Mouse (Mus musculus): ENCODE data around the gene Dgki. TPM values are rescaled to one million over a fixed set of nuclear protein-coding genes. Genes with fewer than 3 reads are reported as not detected.

Gene Dgki
- polyA plus RNA-seq, 2 experiments: 0.02 TPM; not detected in 1

DNA sequence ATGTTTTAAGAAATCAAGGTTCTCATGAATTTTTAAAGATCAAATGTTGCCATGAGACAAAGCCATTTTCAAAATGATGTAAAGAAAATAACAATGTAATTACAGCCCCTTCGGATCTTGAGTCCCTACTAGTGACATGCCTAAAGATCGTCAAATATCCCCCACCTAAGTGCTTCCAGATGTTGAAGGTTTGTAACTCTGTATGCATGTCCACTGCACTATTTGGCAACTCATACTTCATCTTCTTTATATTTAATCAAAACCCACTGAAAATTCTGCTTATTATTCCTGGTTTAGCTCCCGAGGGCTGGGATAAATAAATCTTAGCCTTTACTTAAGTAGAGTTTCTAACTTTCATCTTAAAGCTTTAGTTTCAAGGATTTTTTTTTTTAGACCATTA is 458.3 kb downstream of the Dgki start:
- Histone ChIP-seq H3K4me2 (ENCODE audit: low read depth) (no peak overlapping the region), H3K36me3 (replicated peaks; ENCODE audit: control insufficient read depth, insufficient read depth, low read depth) (no peaks in the 10 kb centered on the region), H3K4me3 (ENCODE audit: insufficient read depth in 1 of 2, low read depth in 2 of 2, low read length in 2 of 2) (no peak overlapping the region), H3K9me3 (ENCODE audit: control insufficient read depth, low read length) (no peaks in the 10 kb centered on the region), H3K4me1 (replicated peaks; ENCODE audit: control insufficient read depth in 2 of 2, insufficient read depth in 2 of 2, low read length in 1 of 2) (no peaks in the 10 kb centered on the region), H3K9ac (replicated peaks) (no peak overlapping the region), H3K27me3 (ENCODE audit: control insufficient read depth, insufficient read depth, low read length) (no peaks in the 10 kb centered on the region), H3K27ac (no peak overlapping the region)
- 52% methylated on average over 3 of the region's 3 CpGs for WGBS (ENCODE audit: insufficient replicate concordance)
- DNase-seq (ENCODE audit: low read depth in 3 of 3, low spot score in 3 of 3) (no peak), ATAC-seq (ENCODE audit: insufficient read depth) (no peak)
- TF ChIP-seq CTCF (IDR thresholded peaks at IDR 0.05; ENCODE audit: low read depth): no peak
- TF ChIP-seq EP300 (IDR thresholded peaks at IDR 0.05; ENCODE audit: low read depth): no peak

DNA sequence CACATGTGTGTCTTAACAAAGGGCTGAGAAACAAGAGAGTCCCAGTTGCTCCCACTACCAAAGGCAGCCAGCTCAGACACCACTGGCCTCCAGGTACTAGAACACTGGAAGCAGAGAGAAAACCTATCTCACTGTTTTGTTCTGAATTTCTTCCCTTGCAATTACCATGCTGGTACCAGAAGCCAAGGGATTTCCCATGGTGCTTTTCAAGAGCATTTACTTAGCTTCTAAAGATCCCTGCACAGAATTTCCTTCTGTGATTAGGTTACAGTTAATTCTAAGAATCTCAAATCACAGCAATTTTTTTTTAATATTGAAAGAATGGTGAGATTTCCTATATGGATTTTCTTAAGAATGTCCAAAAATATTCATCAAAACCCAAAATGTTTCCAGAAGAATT is 458.8 kb downstream of the Dgki start:
- ATAC-seq (ENCODE audit: insufficient read depth) (no peak), DNase-seq (ENCODE audit: low read depth in 3 of 3, low spot score in 3 of 3) (no peak)
- Histone ChIP-seq H3K4me3 (ENCODE audit: insufficient read depth in 1 of 2, low read depth in 2 of 2, low read length in 2 of 2) (no peak overlapping the region), H3K9ac (replicated peaks) (no peak overlapping the region), H3K9me3 (ENCODE audit: control insufficient read depth, low read length) (no peaks in the 10 kb centered on the region), H3K4me1 (replicated peaks; ENCODE audit: control insufficient read depth in 2 of 2, insufficient read depth in 2 of 2, low read length in 1 of 2) (no peaks in the 10 kb centered on the region), H3K27ac (no peak overlapping the region), H3K36me3 (replicated peaks; ENCODE audit: control insufficient read depth, insufficient read depth, low read depth) (no peaks in the 10 kb centered on the region), H3K4me2 (ENCODE audit: low read depth) (no peak overlapping the region), H3K27me3 (ENCODE audit: control insufficient read depth, insufficient read depth, low read length) (no peaks in the 10 kb centered on the region)
- no peak for TF ChIP-seq CTCF (IDR thresholded peaks at IDR 0.05; ENCODE audit: low read depth)
- no peak for TF ChIP-seq EP300 (IDR thresholded peaks at IDR 0.05; ENCODE audit: low read depth)

DNA sequence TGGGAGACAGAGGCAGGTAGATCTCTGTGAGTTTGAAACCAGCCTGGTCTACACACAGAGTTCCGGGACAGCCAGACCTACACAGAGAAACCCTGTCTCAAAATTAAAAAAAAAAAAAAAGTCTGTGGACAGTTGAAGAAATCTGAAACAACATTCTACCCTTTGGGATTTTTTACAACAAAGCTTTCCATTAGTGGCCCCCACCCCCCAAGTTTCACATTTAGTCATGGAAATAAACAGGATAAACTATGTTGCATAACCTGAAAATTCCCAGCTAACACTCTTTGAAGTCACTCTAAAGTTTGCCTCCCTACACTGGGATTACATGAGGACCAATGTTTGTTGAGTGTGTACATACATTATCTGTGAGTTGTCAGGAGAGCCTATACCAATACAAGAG is 461.2 kb downstream of the Dgki start:
- Histone ChIP-seq H3K4me1 (replicated peaks; ENCODE audit: control insufficient read depth in 2 of 2, insufficient read depth in 2 of 2, low read length in 1 of 2) (no peaks in the 10 kb centered on the region), H3K4me2 (ENCODE audit: low read depth) (no peak overlapping the region), H3K4me3 (ENCODE audit: insufficient read depth in 1 of 2, low read depth in 2 of 2, low read length in 2 of 2) (no peak overlapping the region), H3K27me3 (ENCODE audit: control insufficient read depth, insufficient read depth, low read length) (no peaks in the 10 kb centered on the region), H3K36me3 (replicated peaks; ENCODE audit: control insufficient read depth, insufficient read depth, low read depth) (no peaks in the 10 kb centered on the region), H3K27ac (no peak overlapping the region), H3K9ac (replicated peaks) (no peak overlapping the region), H3K9me3 (ENCODE audit: control insufficient read depth, low read length) (no peaks in the 10 kb centered on the region)
- 65% methylated on average over 1 of the region's 1 CpGs for WGBS (ENCODE audit: insufficient replicate concordance)
- DNase-seq (ENCODE audit: low read depth in 3 of 3, low spot score in 3 of 3) (no peak), ATAC-seq (ENCODE audit: insufficient read depth) (no peak)
- TF ChIP-seq EP300 (IDR thresholded peaks at IDR 0.05; ENCODE audit: low read depth): no peak
- no peak for TF ChIP-seq CTCF (IDR thresholded peaks at IDR 0.05; ENCODE audit: low read depth)

DNA sequence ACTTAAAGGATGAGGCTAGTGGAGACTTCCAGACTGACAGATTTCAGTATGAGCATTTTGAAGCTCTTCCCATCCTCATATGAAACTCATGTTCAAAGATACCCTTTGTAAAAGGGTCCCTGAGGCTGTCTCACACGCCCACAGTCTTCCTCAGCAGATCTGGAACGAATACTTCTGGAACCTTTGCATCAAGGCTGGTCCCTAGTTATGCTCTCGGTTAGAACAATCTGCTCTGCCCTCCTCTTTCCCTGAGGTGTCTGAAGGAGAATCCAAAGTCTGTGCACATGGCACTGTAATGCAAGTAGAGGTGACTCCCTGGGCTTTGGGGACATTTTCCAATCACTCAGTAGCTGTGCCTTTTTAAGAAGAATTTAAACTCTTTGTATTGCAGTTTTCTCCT is 464.6 kb downstream of the Dgki start:
- DNase-seq (ENCODE audit: low read depth in 3 of 3, low spot score in 3 of 3) (no peak), ATAC-seq (ENCODE audit: insufficient read depth) (no peak)
- no peak overlapping the region for H3K27ac ChIP-seq
- H3K9ac ChIP-seq (replicated peaks): no peak overlapping the region
- H3K27me3 ChIP-seq (ENCODE audit: control insufficient read depth, insufficient read depth, low read length): no peaks in the 10 kb centered on the region
- no peaks in the 10 kb centered on the region for H3K4me1 ChIP-seq (replicated peaks; ENCODE audit: control insufficient read depth in 2 of 2, insufficient read depth in 2 of 2, low read length in 1 of 2)
- no peak for TF ChIP-seq EP300 (IDR thresholded peaks at IDR 0.05; ENCODE audit: low read depth)
- TF ChIP-seq CTCF (IDR thresholded peaks at IDR 0.05; ENCODE audit: low read depth): no peak
- no peaks in the 10 kb centered on the region for H3K9me3 ChIP-seq (ENCODE audit: control insufficient read depth, low read length)
- WGBS (ENCODE audit: insufficient replicate concordance): 39% methylated on average over 3 of the region's 3 CpGs
- H3K4me2 ChIP-seq (ENCODE audit: low read depth): no peak overlapping the region
- no peak overlapping the region for H3K4me3 ChIP-seq (ENCODE audit: insufficient read depth in 1 of 2, low read depth in 2 of 2, low read length in 2 of 2)
- H3K36me3 ChIP-seq (replicated peaks; ENCODE audit: control insufficient read depth, insufficient read depth, low read depth): no peaks in the 10 kb centered on the region

DNA sequence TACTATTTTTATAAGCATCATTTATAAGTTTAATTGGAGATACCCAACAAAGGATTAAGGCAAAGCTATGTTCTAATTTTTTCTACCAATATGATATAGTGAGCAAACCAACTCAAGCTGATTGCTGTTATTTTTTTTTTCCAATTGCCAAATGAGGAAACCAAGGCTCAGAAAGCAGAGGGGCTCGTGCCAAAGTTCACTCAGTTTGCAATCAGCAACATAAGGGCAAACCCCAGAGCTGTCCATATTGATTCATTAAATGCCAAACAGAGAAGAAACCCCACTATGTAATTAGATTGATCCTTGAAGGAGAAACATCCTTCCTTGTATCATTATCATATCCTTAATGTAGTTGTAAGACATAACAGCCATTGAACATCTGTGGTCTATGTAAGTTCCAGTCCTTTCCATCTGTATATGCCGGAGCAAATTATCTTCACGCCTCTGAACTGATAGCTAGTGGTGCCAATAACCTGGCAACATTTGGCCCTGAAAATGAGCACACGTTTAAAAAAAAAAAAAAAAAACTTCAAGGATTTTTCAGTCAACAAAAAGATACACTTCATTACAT is 465.2 kb downstream of the Dgki start:
- no peaks in the 10 kb centered on the region for H3K4me1 ChIP-seq (replicated peaks; ENCODE audit: control insufficient read depth in 2 of 2, insufficient read depth in 2 of 2, low read length in 1 of 2)
- WGBS (ENCODE audit: insufficient replicate concordance): 48% methylated on average over 4 of the region's 4 CpGs

More for the DNA sequence above, 465.2 kb downstream of the Dgki start:
- TF ChIP-seq CTCF (IDR thresholded peaks at IDR 0.05; ENCODE audit: low read depth): no peak
- no peak for TF ChIP-seq EP300 (IDR thresholded peaks at IDR 0.05; ENCODE audit: low read depth)
- H3K36me3 ChIP-seq (replicated peaks; ENCODE audit: control insufficient read depth, insufficient read depth, low read depth): no peaks in the 10 kb centered on the region
- H3K27ac ChIP-seq: no peak overlapping the region
- DNase-seq (ENCODE audit: low read depth in 3 of 3, low spot score in 3 of 3) (no peak), ATAC-seq (ENCODE audit: insufficient read depth) (no peak)
- H3K4me2 ChIP-seq (ENCODE audit: low read depth): no peak overlapping the region
- H3K9me3 ChIP-seq (ENCODE audit: control insufficient read depth, low read length): no peaks in the 10 kb centered on the region
- no peak overlapping the region for H3K4me3 ChIP-seq (ENCODE audit: insufficient read depth in 1 of 2, low read depth in 2 of 2, low read length in 2 of 2)
- no peaks in the 10 kb centered on the region for H3K27me3 ChIP-seq (ENCODE audit: control insufficient read depth, insufficient read depth, low read length)
- H3K9ac ChIP-seq (replicated peaks): no peak overlapping the region

Measured in liver, embryonic 14.5 days (tissue).